Mouse (Mus musculus) embryonic stem cell, embryonic (primary cell): ENCODE results near the gene Fam184b.
"Not testable (repeated sequence)": the region's sequence is repeated elsewhere in the genome, so short reads cannot be mapped to it uniquely, and the experiment has no call there.

ENCODE experiments used
- CTCF ChIA-PET, 4 experiments: fragments of 300-600 bp in 2 of 4; fragments of 350-600 bp in 2 of 4; sonication (Branson Sonifier 250); formaldehyde crosslinking; loops; one replicate each; lab custom pipeline; 2022; ENCODE audit warnings: inconsistent platforms in 2 of 4; lab: Charles Lee
- POLR2A ChIA-PET, 4 experiments: fragments of 300-600 bp in 2 of 4; fragments of 350-600 bp in 2 of 4; sonication (Branson Sonifier 250); formaldehyde crosslinking; loops; one replicate each; lab custom pipeline; 2022; ENCODE audit warnings: antibody characterized with exemption in 4 of 4, inconsistent platforms in 1 of 4; lab: Charles Lee

Fam184b gene

GRCm38 (mm10) chr5:45638806-45639714 is at the start of gene Fam184b:
TSS of gene Fam184b (minus strand) at chr5:45639614.
- ChIA-PET POLR2A (interaction anchor here (0.6 to 2.3 kb wide), 25 partner anchors 10 to 1775 kb away, joined by 3 to 23 read pairs (median 3); partner anchors contain the start of genes Ncapg (in 4 of the 4) and Qdpr (in 1 of the 4)), CTCF (interaction anchor here (0.5 to 1.3 kb wide), 8 partner anchors 18 to 816 kb away, joined by 3 to 7 read pairs (median 3); partner anchors contain the start of gene Ncapg (in 1 of the 4))

- ChIA-PET POLR2A (interaction anchor here in 2 of 4 experiments (1.5 to 2.0 kb wide), 2 partner anchors 19 to 20 kb away, joined by 7 to 11 read pairs; partner anchors contain the start of gene Ncapg (in 2 of the 2)), CTCF (no interaction called here)
These were observed 49.7 kb upstream of the Fam184b start for GRCm38 (mm10) chr5:45689152-45689551.

DNA sequence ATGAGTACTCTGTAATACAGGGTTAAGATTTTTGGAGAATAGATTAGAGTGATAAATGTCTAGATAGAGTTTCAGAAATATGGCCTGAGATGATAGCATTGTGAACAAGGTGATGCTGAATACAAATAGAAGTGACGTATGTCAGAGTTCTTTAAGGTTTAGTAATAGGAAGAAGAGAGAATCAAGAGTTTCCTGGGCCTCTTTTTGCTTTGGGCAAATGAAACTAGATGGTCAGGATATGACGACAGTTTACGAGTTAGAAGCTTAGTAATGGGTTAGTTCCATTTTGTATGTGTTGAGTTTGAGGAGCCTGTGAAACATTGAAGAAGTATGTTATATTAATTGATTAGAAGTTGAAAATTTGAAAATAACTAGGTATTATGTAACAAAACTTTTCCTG is 46.8 kb upstream of the Fam184b start:
- ChIA-PET CTCF (no interaction called here), POLR2A (interaction anchor here in 2 of 4 experiments (1.1 to 2.0 kb wide), 4 partner anchors 9 to 19 kb away, joined by 3 to 9 read pairs (median 4); partner anchors contain the start of gene Ncapg (in 1 of the 2))

DNA sequence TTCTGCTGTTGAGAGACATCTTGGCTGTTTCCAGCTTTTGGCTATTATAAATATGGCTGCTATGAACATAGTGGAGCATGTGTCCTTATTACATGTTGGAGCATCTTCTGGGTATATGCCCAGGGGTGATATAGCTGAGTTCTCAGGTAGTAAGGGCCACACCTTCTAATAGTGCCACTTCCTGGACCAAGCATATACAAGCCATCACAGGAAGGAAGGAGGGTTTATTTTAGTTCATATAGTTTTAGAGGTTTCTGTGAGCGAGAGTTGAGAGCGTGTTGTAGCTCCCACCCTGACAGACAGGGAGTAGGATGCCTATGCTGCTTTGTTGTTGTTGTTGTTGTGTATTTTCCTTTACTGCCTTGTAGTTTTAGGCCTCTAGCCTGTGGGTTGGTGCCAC is 45.8 kb upstream of the Fam184b start:
- POLR2A ChIA-PET = no interaction called here
- CTCF ChIA-PET = no interaction called here

- CTCF ChIA-PET = interaction anchor here in 1 of 4 experiments (0.6 kb wide), 1 partner anchor 13 kb away, joined by 3 read pairs; no protein-coding TSS in a partner anchor
These were observed 44.0 kb upstream of the Fam184b start for GRCm38 (mm10) chr5:45683388-45683787.

DNA sequence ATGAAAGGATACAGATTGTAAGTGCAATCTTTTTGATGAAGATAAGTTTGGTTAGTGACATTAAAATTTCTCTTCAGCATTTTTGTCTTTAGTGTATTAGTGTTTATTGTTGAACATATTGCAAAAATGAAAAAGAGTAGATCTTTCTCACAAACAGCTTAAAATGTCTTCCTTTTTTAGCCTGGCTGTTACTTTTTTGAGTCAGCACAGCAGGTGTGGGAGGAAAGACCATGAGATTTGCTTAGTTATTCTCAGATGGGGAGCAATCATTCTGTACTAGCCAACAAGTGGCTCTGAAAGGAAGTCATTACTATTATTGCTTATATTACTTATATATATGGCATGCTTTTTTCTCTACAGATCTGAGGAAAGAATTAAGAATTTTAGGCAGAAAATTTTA is 40.5 kb upstream of the Fam184b start:
- ChIA-PET POLR2A (interaction anchor here in 2 of 4 experiments (1.1 to 7.7 kb wide), 4 partner anchors 10 to 166 kb away, joined by 3 to 48 read pairs (median 8); partner anchors contain the start of gene Ncapg (in 2 of the 2)), CTCF (no interaction called here)

More at GRCm38 (mm10) chr5:45683388-45683787, 44.0 kb upstream of the Fam184b start:
- POLR2A ChIA-PET = interaction anchor here in 2 of 4 experiments (0.7 to 7.7 kb wide), 7 partner anchors 10 to 169 kb away, joined by 3 to 48 read pairs (median 3); partner anchors contain the start of genes Ncapg (in 2 of the 2) and Fam184b (in 1 of the 2)

GRCm38 (mm10) chr5:45677639-45678038 is 38.2 kb upstream of the Fam184b start:
- ChIA-PET CTCF (no interaction called here), POLR2A (interaction anchor here in 3 of 4 experiments (0.6 to 7.7 kb wide), 5 partner anchors 8 to 341 kb away, joined by 3 to 48 read pairs (median 3); partner anchors contain the start of gene Ncapg (in 2 of the 3))

DNA sequence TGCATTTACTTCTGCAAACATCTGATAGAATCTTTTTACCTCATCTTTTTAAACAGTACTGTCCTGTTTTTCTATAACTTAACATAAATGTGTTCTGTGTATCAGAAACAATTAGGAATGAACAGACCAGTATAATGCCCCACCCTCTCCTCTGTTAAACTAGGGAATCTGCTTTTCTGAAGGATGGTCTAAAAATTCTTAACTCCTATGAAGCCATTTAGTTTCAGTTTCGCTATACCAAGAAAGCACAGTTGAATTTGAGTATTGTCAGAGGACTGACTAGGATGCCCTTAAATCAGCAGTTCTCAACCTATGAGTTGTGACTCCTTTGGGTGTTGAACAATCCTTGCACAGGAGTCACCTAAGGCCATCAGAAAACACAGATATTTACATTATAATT is 35.6 kb upstream of the Fam184b start:
- POLR2A ChIA-PET = no interaction called here

DNA sequence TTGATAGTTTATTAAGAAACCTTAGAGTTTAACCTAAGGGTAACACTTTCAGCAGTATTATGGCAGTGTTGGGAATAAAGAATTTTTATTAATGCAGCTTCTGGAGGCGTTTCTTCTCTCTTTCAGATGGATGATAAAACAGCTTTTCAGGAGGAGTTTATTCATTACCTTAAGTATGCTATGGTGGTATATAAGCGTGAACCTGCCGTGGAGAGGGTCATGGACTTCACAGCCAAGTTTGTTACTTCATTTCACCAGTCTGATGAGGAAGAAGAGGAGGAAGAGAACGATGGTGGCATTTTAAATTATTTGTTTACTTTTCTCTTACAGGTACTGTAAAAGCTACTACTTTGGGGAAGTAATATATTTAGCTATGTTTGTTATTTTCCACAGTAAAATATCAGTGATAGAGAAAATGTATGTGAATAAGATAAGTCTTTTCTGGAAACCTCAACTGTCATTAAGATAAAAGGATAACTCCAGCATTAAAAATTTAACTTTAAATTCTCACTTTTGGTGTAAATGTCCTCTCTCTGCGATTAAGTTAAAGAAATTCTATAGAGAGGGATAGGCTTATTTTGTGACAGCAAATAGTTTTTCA is 31.6 kb upstream of the Fam184b start:
- ChIA-PET POLR2A (interaction anchor here in 3 of 4 experiments (0.7 to 4.8 kb wide), 30 partner anchors 10 to 232 kb away, joined by 3 to 48 read pairs (median 6); partner anchors contain the start of genes Lap3 (in 2 of the 3), Qdpr (in 2 of the 3), Fam184b (in 1 of the 3) and Lcorl (in 1 of the 3)), CTCF (interaction anchor here in 1 of 4 experiments (1.6 kb wide), 1 partner anchor 137 kb away, joined by 8 read pairs; no protein-coding TSS in a partner anchor)

More for the DNA sequence above, 35.6 kb upstream of the Fam184b start:
- CTCF ChIA-PET = no interaction called here

GRCm38 (mm10) chr5:45670280-45670670 is 30.9 kb upstream of the Fam184b start:
- ChIA-PET POLR2A (interaction anchor here (0.6 to 4.8 kb wide), 70 partner anchors 10 to 1457 kb away, joined by 3 to 48 read pairs (median 5); partner anchors contain the start of genes Fam184b (in 3 of the 4), Lap3 (in 2 of the 4), Qdpr (in 2 of the 4) and Lcorl (in 1 of the 4)), CTCF (interaction anchor here in 3 of 4 experiments (0.7 to 1.6 kb wide), 4 partner anchors 31 to 136 kb away, joined by 3 to 8 read pairs (median 4); no protein-coding TSS in a partner anchor)

GRCm38 (mm10) chr5:45669598-45670279 is 30.3 kb upstream of the Fam184b start, which contains the start of gene Ncapg:
TSS of gene Ncapg (plus strand) at chr5:45669919.
- CTCF ChIA-PET = interaction anchor here in 3 of 4 experiments (0.7 to 1.6 kb wide), 5 partner anchors 31 to 135 kb away, joined by 3 to 8 read pairs (median 5); no protein-coding TSS in a partner anchor
- POLR2A ChIA-PET = interaction anchor here (0.5 to 4.8 kb wide), 94 partner anchors 8 to 1456 kb away, joined by 3 to 48 read pairs (median 4); partner anchors contain the start of genes Fam184b (in 4 of the 4), Qdpr (in 3 of the 4), Lap3 (in 2 of the 4) and Lcorl (in 1 of the 4)

GRCm38 (mm10) chr5:45669234-45669597 is 29.8 kb upstream of the Fam184b start:
- POLR2A ChIA-PET = interaction anchor here (0.5 to 4.8 kb wide), 89 partner anchors 8 to 668 kb away, joined by 3 to 48 read pairs (median 4); partner anchors contain the start of genes Fam184b (in 4 of the 4), Qdpr (in 3 of the 4), Lap3 (in 2 of the 4) and Lcorl (in 1 of the 4)
- CTCF ChIA-PET = interaction anchor here in 3 of 4 experiments (0.8 to 1.6 kb wide), 4 partner anchors 129 to 135 kb away, joined by 3 to 8 read pairs (median 6); no protein-coding TSS in a partner anchor

GRCm38 (mm10) chr5:45668831-45669230 is 29.4 kb upstream of the Fam184b start:
- CTCF ChIA-PET = interaction anchor here in 3 of 4 experiments (1.1 to 1.6 kb wide), 5 partner anchors 29 to 134 kb away, joined by 3 to 13 read pairs (median 5); partner anchors contain the start of gene Fam184b (in 1 of the 3)
- POLR2A ChIA-PET = interaction anchor here (1.0 to 4.8 kb wide), 30 partner anchors 11 to 218 kb away, joined by 3 to 48 read pairs (median 9); partner anchors contain the start of genes Fam184b (in 2 of the 4), Lap3 (in 1 of the 4), Lcorl (in 1 of the 4) and Qdpr (in 1 of the 4)

DNA sequence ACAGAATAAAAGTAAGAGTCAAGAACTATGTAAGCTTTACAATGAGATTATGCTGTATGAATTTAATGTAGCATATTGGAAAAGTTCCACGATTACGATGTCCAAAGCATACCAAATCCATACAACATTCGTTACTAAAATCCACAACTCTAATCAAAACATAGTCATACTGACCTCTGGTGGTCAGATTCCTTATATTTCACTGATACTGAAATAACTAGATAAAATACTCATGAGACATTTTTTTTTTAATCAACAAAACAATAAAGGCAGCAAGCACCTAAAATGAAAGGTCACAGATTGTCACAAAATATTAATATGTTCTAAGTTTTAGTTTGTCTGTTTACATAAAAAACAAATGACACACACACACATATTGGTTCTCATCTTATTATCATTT is 28.9 kb upstream of the Fam184b start:
- ChIA-PET POLR2A (interaction anchor here in 3 of 4 experiments (0.7 to 4.8 kb wide), 9 partner anchors 12 to 218 kb away, joined by 3 to 48 read pairs (median 4); partner anchors contain the start of genes Fam184b (in 1 of the 3), Lap3 (in 1 of the 3) and Qdpr (in 1 of the 3)), CTCF (interaction anchor here in 3 of 4 experiments (0.6 to 1.6 kb wide), 5 partner anchors 29 to 134 kb away, joined by 3 to 13 read pairs (median 4); partner anchors contain the start of gene Fam184b (in 1 of the 3))

DNA sequence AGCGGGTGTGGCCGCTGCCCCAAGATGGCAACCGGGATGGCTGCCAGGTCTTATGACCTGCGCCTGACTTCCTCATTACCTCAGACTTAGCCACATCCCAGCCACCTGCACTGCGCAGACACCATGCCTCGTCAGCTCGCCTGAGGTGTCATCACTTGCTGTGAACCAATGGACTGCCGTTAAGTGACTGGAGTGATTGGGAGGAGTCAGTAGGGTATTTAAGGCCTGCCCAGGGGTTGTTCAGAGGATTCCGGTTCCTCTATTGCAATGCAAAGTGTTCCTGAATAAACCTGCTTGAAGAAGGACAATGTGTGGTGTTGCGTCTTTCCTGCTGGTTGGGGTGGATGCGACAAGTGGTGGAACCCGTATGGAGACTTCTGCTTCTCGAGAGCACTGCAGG is 19.0 kb upstream of the Fam184b start:
- CTCF ChIA-PET = not testable (repeated sequence)
- POLR2A ChIA-PET = interaction anchor here in 2 of 4 experiments (1.5 to 2.8 kb wide), 3 partner anchors 11 to 19 kb away, joined by 4 to 9 read pairs (median 5); partner anchors contain the start of genes Ncapg (in 2 of the 2) and Fam184b (in 1 of the 2)
